Mouse (Mus musculus): Measurements from ENCODE around the gene Pip5k1b. TPM values are rescaled to one million over a fixed set of nuclear protein-coding genes. Genes with fewer than 3 reads are reported as not detected.
A peak's percentile ranks its signal among the peaks of the same experiment; 100 is the strongest.

The Pip5k1b gene
- polyA plus RNA-seq, 1 experiment from 2014 or later, result 1.3 TPM

DNA sequence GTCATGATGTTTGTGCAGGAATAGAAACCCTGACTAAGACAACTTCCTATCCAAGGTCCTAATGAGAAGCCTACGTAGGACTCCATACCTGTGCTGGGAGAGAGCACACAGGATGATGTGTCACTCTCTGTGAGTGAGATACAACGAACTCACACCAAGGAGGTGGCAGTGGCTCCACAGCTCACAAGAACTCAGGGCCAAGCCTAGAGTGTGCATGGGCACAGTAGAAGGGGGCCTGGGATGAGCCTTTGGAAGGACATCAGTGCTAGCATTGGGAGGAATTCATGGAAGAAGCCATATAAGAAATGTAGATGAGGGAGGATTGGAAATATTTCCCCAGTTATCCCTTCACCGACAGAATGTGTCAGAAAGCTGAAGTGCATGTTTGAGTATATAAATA is 39.7 kb downstream of the Pip5k1b start:
- Histone ChIP-seq H3K9me3 (ENCODE audit: control insufficient read depth, low read length) (no peaks in the 10 kb centered on the region), H3K4me2 (ENCODE audit: low read depth) (no peak overlapping the region), H3K9ac (ENCODE audit: low read length) (no peak overlapping the region), H3K36me3 (ENCODE audit: control insufficient read depth, insufficient read depth, low read length) (no peaks in the 10 kb centered on the region), H3K27ac (ENCODE audit: low read depth, low read length) (no peak overlapping the region), H3K27me3 (ENCODE audit: control insufficient read depth, insufficient read depth, low read length) (no peaks in the 10 kb centered on the region), H3K4me3 (ENCODE audit: low read depth, low read length) (no peak overlapping the region), H3K4me1 (ENCODE audit: control insufficient read depth, insufficient read depth, low read length) (no peaks in the 10 kb centered on the region)
- ATAC-seq (ENCODE audit: insufficient read depth, low FRiP score, low TSS enrichment) (no peak), DNase-seq (ENCODE audit: low spot score) (no peak)
- WGBS, result 91% methylated on average over 3 of the region's 3 CpGs

DNA sequence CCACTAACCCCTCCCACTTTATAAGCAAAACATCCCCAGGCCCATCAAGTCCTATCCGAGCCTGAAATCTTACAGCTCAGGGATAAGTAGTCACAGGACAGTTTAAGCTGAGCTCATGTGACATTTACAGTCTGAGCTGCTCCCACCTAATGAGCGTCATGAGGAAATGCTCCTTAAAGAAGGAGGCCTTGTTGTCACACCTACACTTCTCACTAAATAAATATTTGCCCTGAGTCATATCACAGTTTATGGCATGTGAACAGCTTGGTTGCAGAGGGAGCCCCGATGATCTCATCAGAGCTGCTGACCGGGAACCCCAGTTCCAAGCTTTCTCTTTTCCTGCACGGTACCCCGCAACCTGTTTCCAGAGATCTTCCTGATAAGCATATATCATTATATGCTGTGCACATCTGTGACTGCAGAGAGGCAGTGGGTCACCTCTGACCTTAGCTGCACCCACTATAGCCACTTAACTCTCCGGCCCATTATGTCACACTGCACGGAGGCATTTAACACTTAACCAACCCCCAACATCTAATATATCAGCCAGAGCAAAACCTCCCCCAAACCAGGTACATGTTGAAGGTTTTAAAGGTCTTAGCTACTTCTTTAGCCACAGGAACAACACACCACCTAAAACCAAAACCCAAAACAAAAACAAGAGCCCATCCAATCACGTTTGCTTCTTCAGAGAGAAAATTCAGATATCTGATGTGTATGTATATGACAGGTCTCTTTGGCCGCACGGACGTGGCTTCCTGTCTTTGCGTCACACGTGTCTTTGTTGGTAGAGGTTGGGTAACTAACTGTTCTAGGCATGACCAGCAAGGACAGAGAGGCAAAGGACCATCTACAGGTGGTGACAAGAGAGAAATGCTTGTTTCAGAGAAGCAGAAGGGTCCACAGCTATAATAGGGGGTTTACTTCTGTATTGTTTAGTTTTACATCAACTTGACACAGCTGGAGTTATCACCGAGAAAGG is 40.7 kb downstream of the Pip5k1b start:
- no peak overlapping the region for H3K9ac ChIP-seq (ENCODE audit: low read length)
- DNase-seq (ENCODE audit: low spot score) (no peak), ATAC-seq (ENCODE audit: insufficient read depth, low FRiP score, low TSS enrichment) (no peak)
- no peak overlapping the region for H3K4me3 ChIP-seq (ENCODE audit: low read depth, low read length)
- no peaks in the 10 kb centered on the region for H3K36me3 ChIP-seq (ENCODE audit: control insufficient read depth, insufficient read depth, low read length)
- no peaks in the 10 kb centered on the region for H3K4me1 ChIP-seq (ENCODE audit: control insufficient read depth, insufficient read depth, low read length)
- WGBS, result 87% methylated on average over 15 of the region's 15 CpGs
- no peak overlapping the region for H3K27ac ChIP-seq (ENCODE audit: low read depth, low read length)
- H3K27me3 ChIP-seq (ENCODE audit: control insufficient read depth, insufficient read depth, low read length), result no peaks in the 10 kb centered on the region
- H3K9me3 ChIP-seq (ENCODE audit: control insufficient read depth, low read length), result no peaks in the 10 kb centered on the region
- H3K4me2 ChIP-seq (ENCODE audit: low read depth), result no peak overlapping the region

DNA sequence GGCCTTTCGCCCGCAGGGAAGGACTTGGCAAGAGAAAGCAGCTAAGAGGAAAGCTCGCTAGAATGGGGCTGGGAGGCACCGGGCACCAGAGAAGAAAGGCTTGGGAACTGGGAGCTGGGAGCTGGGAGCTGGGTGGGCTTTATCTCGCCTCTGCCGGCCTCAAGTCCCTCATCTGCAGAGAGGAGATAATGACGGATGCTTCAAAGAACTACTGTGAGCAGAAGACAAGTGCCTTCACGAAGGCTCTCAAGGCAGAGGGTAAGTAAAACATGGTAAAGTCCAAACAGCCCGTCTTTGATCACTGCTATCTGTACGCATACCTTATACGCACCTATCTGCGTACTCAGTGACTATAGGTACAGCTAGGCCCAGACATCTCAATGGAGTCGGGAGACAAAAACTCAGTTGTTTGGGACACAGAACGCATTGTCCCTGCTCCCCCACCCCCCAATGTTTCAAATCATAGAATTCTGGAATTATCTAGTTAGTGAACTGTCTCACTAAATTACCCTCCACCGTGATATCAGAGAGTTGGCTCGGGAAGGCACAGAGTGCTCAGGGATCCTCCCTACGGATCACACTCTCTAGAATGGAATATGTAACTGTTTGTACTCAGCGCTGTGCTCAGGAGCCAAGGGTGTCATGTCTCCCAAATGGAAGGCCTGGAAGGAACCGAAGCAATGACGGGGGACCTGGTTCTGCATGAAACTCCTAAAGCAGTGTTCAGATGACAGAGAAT is 42.4 kb downstream of the Pip5k1b start:
- 91% methylated on average over 20 of the region's 20 CpGs for WGBS
- no peak overlapping the region for H3K4me2 ChIP-seq (ENCODE audit: low read depth)
- H3K9me3 ChIP-seq (ENCODE audit: control insufficient read depth, low read length), result no peaks in the 10 kb centered on the region
- H3K27me3 ChIP-seq (ENCODE audit: control insufficient read depth, insufficient read depth, low read length), result no peaks in the 10 kb centered on the region
- DNase-seq (ENCODE audit: low spot score) (no peak), ATAC-seq (ENCODE audit: insufficient read depth, low FRiP score, low TSS enrichment) (no peak)
- no peak overlapping the region for H3K9ac ChIP-seq (ENCODE audit: low read length)
- H3K4me1 ChIP-seq (ENCODE audit: control insufficient read depth, insufficient read depth, low read length), result peaks cover 3% of the 10 kb centered on the region; the same call in 1 of the 2 replicates
- no peak overlapping the region for H3K4me3 ChIP-seq (ENCODE audit: low read depth, low read length)
- no peak overlapping the region for H3K27ac ChIP-seq (ENCODE audit: low read depth, low read length)
- H3K36me3 ChIP-seq (ENCODE audit: control insufficient read depth, insufficient read depth, low read length), result no peaks in the 10 kb centered on the region

DNA sequence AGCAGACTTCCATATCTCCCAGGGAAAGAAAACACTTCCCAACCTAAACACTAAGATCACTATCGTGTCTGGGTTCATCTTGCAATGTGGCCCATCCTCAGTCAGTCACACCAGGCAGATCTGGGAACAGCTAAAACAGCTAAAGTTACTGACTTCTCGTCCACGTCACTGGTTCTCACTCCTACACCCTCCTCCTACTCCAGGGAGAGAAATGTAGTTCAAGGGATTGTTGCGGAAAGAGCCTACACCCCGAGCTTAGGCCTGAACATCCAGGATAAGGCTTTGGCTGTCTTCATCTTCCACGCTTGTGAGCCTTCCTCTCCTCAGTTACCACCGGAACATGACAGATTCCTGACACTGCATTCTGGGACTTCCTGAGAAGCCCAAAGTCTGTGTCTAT is 43.7 kb downstream of the Pip5k1b start:
- Histone ChIP-seq H3K4me1 (ENCODE audit: control insufficient read depth, insufficient read depth, low read length) (peaks cover 3% of the 10 kb centered on the region), H3K36me3 (ENCODE audit: control insufficient read depth, insufficient read depth, low read length) (no peaks in the 10 kb centered on the region), H3K9ac (ENCODE audit: low read length) (no peak overlapping the region), H3K27me3 (ENCODE audit: control insufficient read depth, insufficient read depth, low read length) (no peaks in the 10 kb centered on the region), H3K27ac (ENCODE audit: low read depth, low read length) (no peak overlapping the region), H3K4me3 (ENCODE audit: low read depth, low read length) (no peak overlapping the region), H3K4me2 (ENCODE audit: low read depth) (no peak overlapping the region), H3K9me3 (ENCODE audit: control insufficient read depth, low read length) (no peaks in the 10 kb centered on the region)
- no peak for DNase-seq (ENCODE audit: low spot score)
- ATAC-seq (ENCODE audit: insufficient read depth, low FRiP score, low TSS enrichment), result no peak
- 87% methylated on average over 7 of the region's 7 CpGs for WGBS

DNA sequence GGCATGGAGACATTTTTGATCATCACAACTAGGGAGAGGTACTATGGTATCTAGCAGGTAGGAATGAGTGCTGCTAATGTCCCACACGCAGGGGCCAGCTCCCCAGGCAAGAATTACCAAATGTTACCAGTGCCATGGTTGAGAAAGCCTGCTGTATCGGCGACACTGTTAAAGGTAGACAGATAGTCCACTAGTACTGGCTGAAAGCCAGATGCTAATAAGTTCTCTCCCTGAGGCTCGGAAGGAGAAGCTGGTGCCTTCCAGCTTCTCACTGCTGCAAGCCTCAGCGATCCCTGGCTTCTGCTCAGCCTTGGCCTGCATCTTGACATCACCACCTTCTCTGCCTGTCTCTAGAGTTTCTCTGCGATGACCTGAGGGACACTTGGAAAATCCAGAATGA is 46.3 kb downstream of the Pip5k1b start:
- H3K4me1 ChIP-seq (ENCODE audit: control insufficient read depth, insufficient read depth, low read length), result peaks cover 3% of the 10 kb centered on the region
- H3K4me3 ChIP-seq (ENCODE audit: low read depth, low read length), result no peak overlapping the region
- no peaks in the 10 kb centered on the region for H3K27me3 ChIP-seq (ENCODE audit: control insufficient read depth, insufficient read depth, low read length)
- H3K9me3 ChIP-seq (ENCODE audit: control insufficient read depth, low read length), result no peaks in the 10 kb centered on the region
- H3K4me2 ChIP-seq (ENCODE audit: low read depth), result no peak overlapping the region
- ATAC-seq (ENCODE audit: insufficient read depth, low FRiP score, low TSS enrichment) (no peak), DNase-seq (ENCODE audit: low spot score) (no peak)
- H3K36me3 ChIP-seq (ENCODE audit: control insufficient read depth, insufficient read depth, low read length), result no peaks in the 10 kb centered on the region
- H3K27ac ChIP-seq (ENCODE audit: low read depth, low read length), result no peak overlapping the region
- no peak overlapping the region for H3K9ac ChIP-seq (ENCODE audit: low read length)
- 85% methylated on average over 6 of the region's 6 CpGs for WGBS

DNA sequence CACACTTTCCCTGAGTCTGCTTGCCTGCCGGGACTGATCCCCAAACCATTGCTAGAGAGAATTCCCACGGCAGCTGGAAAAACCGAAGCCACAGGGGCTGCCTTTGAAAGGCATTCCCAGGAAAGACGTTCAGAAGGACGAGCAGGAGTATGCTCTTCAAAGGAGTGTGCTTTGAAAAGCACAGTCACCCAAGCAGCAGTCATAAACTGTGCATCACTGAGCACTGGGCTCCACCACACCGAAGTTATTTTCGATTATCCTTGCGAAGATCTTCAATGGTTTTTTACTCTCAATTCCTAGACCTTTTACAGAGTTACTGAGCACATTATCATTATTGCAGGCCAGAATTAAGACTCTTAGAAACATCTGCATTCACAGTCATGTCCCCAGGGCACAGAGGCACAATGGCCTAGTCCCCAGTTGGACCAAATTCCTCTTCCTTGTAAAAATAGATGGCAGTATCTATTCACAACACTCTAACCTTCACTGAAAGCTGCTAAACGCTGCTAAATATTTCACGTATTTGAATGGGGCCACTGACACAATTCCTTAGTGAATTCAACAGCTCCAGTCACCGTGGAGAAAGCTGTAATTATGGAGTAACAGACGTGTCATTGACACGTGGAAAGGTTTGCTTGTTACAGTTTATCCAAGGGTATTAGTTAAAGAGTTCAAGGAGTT is 47.4 kb downstream of the Pip5k1b start:
- peak; percentile 32 for DNase-seq (ENCODE audit: low spot score)
- no peaks in the 10 kb centered on the region for H3K36me3 ChIP-seq (ENCODE audit: control insufficient read depth, insufficient read depth, low read length)
- 25% methylated on average over 13 of the region's 13 CpGs for WGBS
- ATAC-seq (ENCODE audit: insufficient read depth, low FRiP score, low TSS enrichment), result peak; percentile 72; the same call in 1 of the 2 replicates
- no peaks in the 10 kb centered on the region for H3K27me3 ChIP-seq (ENCODE audit: control insufficient read depth, insufficient read depth, low read length)
- no peaks in the 10 kb centered on the region for H3K9me3 ChIP-seq (ENCODE audit: control insufficient read depth, low read length)
- no peak overlapping the region for H3K4me3 ChIP-seq (ENCODE audit: low read depth, low read length)
- H3K9ac ChIP-seq (ENCODE audit: low read length), result no peak overlapping the region
- no peak overlapping the region for H3K27ac ChIP-seq (ENCODE audit: low read depth, low read length)
- H3K4me2 ChIP-seq (ENCODE audit: low read depth), result no peak overlapping the region
- peaks cover 3% of the 10 kb centered on the region for H3K4me1 ChIP-seq (ENCODE audit: control insufficient read depth, insufficient read depth, low read length)

DNA sequence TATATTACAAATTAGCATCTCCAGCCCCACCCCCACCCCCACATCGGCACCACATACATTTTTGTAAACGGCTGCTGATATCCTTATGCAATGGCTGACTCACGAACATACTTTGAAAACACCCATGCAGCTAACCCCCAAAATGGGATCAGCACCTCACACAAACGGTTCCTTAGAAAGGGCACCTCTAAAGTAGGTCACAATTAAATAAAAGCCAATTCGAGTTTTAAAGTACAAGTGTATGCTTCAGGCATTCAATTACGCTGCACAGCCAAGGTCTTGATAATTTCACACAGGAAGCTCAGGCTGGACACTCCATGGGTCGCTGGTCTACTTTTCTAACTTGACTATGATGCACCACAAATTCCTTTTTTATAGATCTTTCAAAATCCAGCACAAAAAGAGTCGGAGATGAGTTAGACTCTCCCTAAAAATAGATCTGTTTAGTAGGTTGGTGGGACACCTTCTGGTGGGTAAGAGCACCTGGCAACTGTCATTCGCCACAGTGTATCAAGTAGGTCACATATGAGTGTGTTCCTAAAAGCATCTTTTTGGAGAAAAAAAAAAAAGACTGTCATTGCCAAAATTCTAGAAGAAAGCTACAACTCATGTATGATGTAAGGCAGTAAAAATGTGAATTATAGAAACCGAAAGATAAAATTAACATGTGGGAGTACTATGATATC is 52.8 kb downstream of the Pip5k1b start:
- Histone ChIP-seq H3K4me3 (ENCODE audit: low read depth, low read length) (no peak overlapping the region), H3K4me1 (ENCODE audit: control insufficient read depth, insufficient read depth, low read length) (no peaks in the 10 kb centered on the region; the same call in 1 of the 2 replicates), H3K9me3 (ENCODE audit: control insufficient read depth, low read length) (no peaks in the 10 kb centered on the region), H3K4me2 (ENCODE audit: low read depth) (no peak overlapping the region), H3K9ac (ENCODE audit: low read length) (no peak overlapping the region), H3K27ac (ENCODE audit: low read depth, low read length) (no peak overlapping the region), H3K36me3 (ENCODE audit: control insufficient read depth, insufficient read depth, low read length) (no peaks in the 10 kb centered on the region), H3K27me3 (ENCODE audit: control insufficient read depth, insufficient read depth, low read length) (no peaks in the 10 kb centered on the region)
- ATAC-seq (ENCODE audit: insufficient read depth, low FRiP score, low TSS enrichment) (no peak), DNase-seq (ENCODE audit: low spot score) (no peak)
- WGBS, result 88% methylated on average over 10 of the region's 10 CpGs

DNA sequence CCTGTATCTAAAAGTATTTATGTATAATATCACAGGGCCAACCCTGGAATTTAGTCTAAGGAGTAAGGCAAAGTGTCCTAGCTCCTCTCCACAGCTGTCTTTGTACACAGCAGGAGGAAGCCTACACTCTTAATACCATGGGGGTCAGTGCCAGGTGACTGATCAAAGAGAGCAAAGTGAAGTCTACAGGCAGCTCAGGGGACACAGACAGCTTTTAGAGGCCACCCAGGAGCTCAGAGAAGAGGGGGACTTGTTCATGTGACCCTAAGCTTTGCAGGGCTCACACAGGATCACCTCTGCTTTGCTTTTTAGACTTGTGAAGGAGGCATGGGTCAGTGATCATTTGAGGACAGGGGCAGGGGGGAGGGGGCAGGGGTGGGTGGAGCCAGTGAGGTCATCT is 54.1 kb downstream of the Pip5k1b start:
- ATAC-seq (ENCODE audit: insufficient read depth, low FRiP score, low TSS enrichment) (no peak), DNase-seq (ENCODE audit: low spot score) (no peak)

More for the DNA sequence above, 54.1 kb downstream of the Pip5k1b start:
- Histone ChIP-seq H3K4me3 (ENCODE audit: low read depth, low read length) (no peak overlapping the region), H3K27me3 (ENCODE audit: control insufficient read depth, insufficient read depth, low read length) (no peaks in the 10 kb centered on the region), H3K9me3 (ENCODE audit: control insufficient read depth, low read length) (no peaks in the 10 kb centered on the region), H3K4me1 (ENCODE audit: control insufficient read depth, insufficient read depth, low read length) (no peaks in the 10 kb centered on the region; the same call in 1 of the 2 replicates), H3K36me3 (ENCODE audit: control insufficient read depth, insufficient read depth, low read length) (no peaks in the 10 kb centered on the region), H3K27ac (ENCODE audit: low read depth, low read length) (no peak overlapping the region), H3K4me2 (ENCODE audit: low read depth) (no peak overlapping the region), H3K9ac (ENCODE audit: low read length) (no peak overlapping the region)

Measured in neural tube, embryonic 11.5 days (tissue).